Mouse (Mus musculus) intestine, embryonic 14.5 days (tissue): ENCODE results near the gene Traf3. TPM values are rescaled to one million over a fixed set of nuclear protein-coding genes. Genes with fewer than 3 reads are reported as not detected.

ENCODE experiments used
- ATAC-seq: fragments of 200-750 bp; cut with Nextera tagmentation; replicated peaks from 2 replicates; pipeline ENCODE4 v1.8.0; 2017; ENCODE audit warnings: low read depth, moderate number of reproducible peaks, moderate TSS enrichment, moderate library complexity; ENCODE audit not compliant: low FRiP score, low TSS enrichment
- DNase-seq: peaks from one replicate; pipeline ENCODE4 v3.0.0-alpha.2; 2018; ENCODE audit warnings: low spot score
- H3K27ac ChIP-seq: fragments of 300-500 bp; sonication (generic); 2 replicates; pipeline ENCODE4 v1.5.1; 2014; ENCODE audit warnings: low read depth, mild to moderate bottlenecking, control low read depth
- H3K27me3 ChIP-seq: fragments of 300-500 bp; sonication (generic); replicated peaks from 2 replicates; pipeline ENCODE4 v1.6.1; 2014; ENCODE audit warnings: low read length, control low read depth; ENCODE audit not compliant: control insufficient read depth, insufficient read depth
- H3K36me3 ChIP-seq: fragments of 300-500 bp; sonication (generic); 2 replicates; pipeline ENCODE4 v1.6.1; 2014; ENCODE audit warnings: low read length, control low read depth; ENCODE audit not compliant: control insufficient read depth, insufficient read depth
- H3K4me1 ChIP-seq: fragments of 300-500 bp; sonication (generic); replicated peaks from 2 replicates; pipeline ENCODE4 v1.6.1; 2014; ENCODE audit warnings: low read length, control low read depth, mixed read lengths; ENCODE audit not compliant: control insufficient read depth, insufficient read depth
- H3K4me2 ChIP-seq: fragments of 300-500 bp; sonication (generic); 2 replicates; pipeline ENCODE4 v1.6.1; 2014; ENCODE audit warnings: low read length
- H3K4me3 ChIP-seq: fragments of 300-500 bp; sonication (generic); 2 replicates; pipeline ENCODE4 v1.5.1; 2014; ENCODE audit warnings: low read depth, low read length, control low read depth, mixed read lengths
- H3K9ac ChIP-seq: fragments of 300-500 bp; sonication (generic); 2 replicates; pipeline ENCODE4 v1.6.1; 2014; ENCODE audit warnings: mild to moderate bottlenecking, low read length
- H3K9me3 ChIP-seq: fragments of 300-500 bp; sonication (generic); 2 replicates; pipeline ENCODE4 v1.6.1; 2016; ENCODE audit warnings: low read length, control low read depth; ENCODE audit not compliant: control insufficient read depth
- WGBS: fragments of 180-500 bp; shearing (Covaris S2); extraction: QIAGEN DNeasy Blood & Tissue Kit; methylation state at CpG from one replicate; pipeline ENCODE4 v1.1.7; 2014; 5-methylcytosine and 5-hydroxymethylcytosine counted together
- polyA plus RNA-seq: library from polyadenylated mRNA; unstranded; fragments of >200 nt; fragmentation: Nextera tagmentation; extraction: Ambion mirVana; gene quantifications from 2 replicates; pipeline ENCODE4 v1.2.1, GENCODE M21; 2014

Traf3 gene
- polyA plus RNA-seq, 1 experiment from 2014 or later, result 9.1 TPM

DNA sequence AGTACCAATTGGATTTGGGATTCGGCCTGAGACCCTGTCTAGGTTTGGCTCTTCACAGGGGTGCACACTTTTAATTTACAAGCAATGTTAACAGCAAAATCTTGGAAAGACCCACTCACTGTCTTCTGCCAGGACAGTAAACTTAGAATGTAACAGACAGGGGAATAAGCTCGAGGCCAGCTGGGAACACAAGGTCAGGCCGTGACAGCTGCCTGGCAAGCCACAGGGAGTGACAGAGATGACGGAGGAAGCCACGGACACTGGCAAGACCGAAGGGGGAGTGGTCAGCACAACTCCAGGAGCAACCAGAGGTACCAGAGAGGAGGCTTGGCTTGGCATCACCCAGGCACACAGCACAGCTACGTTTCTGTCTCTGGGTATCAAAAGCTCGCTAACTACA is 140.7 kb downstream of the Traf3 start:
- 93% methylated on average over 8 of the region's 8 CpGs for WGBS
- no peak overlapping the region for H3K9ac ChIP-seq
- no peaks in the 10 kb centered on the region for H3K27me3 ChIP-seq
- H3K4me3 ChIP-seq, result no peak overlapping the region
- H3K4me1 ChIP-seq, result no peaks in the 10 kb centered on the region
- ATAC-seq (no peak), DNase-seq (no peak)
- no peaks in the 10 kb centered on the region for H3K9me3 ChIP-seq
- peaks cover 98% of the 10 kb centered on the region for H3K36me3 ChIP-seq
- H3K27ac ChIP-seq, result no peak overlapping the region
- H3K4me2 ChIP-seq, result no peak overlapping the region

DNA sequence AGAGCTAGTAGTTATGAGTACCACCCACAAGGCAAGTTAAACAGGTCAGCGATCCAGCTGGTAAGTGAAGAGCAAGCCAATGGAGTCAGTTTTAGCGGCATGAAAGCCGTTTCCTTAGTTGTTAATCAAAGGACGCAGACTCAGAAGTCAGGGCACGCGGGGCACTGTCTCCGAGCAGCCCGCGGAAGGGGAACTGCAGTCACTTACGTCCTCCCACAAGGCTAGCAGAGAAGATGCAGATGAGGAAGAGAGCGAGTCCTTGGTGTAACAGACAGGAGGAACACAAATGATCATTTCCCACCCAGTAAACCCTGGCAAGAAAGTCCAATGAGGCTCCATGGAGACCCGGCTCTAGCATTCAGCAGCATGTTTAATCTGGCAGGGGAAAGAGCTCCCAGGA is 143.1 kb downstream of the Traf3 start:
- Histone ChIP-seq H3K9me3 (no peaks in the 10 kb centered on the region), H3K36me3 (peaks cover 98% of the 10 kb centered on the region), H3K4me1 (no peaks in the 10 kb centered on the region), H3K9ac (no peak overlapping the region), H3K27me3 (no peaks in the 10 kb centered on the region), H3K4me3 (no peak overlapping the region), H3K27ac (no peak overlapping the region), H3K4me2 (no peak overlapping the region)
- ATAC-seq, result no peak
- no peak for DNase-seq
- 80% methylated on average over 12 of the region's 12 CpGs for WGBS

DNA sequence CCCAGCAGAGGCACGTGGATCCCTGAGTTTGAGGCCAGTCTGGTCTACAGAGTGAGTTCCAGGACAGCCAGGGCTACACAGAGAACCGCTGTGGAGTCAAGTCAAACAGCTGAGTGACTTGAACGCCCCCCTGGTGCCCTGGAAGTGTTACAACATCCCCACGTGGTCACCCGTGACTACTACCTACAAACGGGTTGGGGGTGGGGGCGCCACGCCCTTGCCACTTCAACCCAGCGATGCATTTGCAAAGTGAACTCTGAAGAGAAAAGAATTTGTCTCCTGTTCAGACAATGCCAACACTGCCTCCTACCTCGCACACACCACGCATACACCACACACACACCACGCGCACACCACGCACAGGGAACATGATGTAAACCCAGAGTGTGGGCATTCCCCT is 143.8 kb downstream of the Traf3 start:
- Histone ChIP-seq H3K9me3 (no peaks in the 10 kb centered on the region), H3K4me1 (no peaks in the 10 kb centered on the region), H3K36me3 (peaks cover 98% of the 10 kb centered on the region), H3K27ac (no peak overlapping the region), H3K9ac (no peak overlapping the region), H3K27me3 (no peaks in the 10 kb centered on the region), H3K4me2 (no peak overlapping the region), H3K4me3 (no peak overlapping the region)
- 79% methylated on average over 14 of the region's 14 CpGs for WGBS
- DNase-seq (no peak), ATAC-seq (no peak)

GRCm38 (mm10) chr12:111311775-111312174 is 145.6 kb downstream of the Traf3 start:
- Histone ChIP-seq H3K4me2 (no peak overlapping the region), H3K4me3 (no peak overlapping the region), H3K36me3 (peaks cover 96% of the 10 kb centered on the region), H3K27me3 (no peaks in the 10 kb centered on the region), H3K9me3 (no peaks in the 10 kb centered on the region), H3K9ac (no peak overlapping the region), H3K4me1 (no peaks in the 10 kb centered on the region), H3K27ac (no peak overlapping the region)
- ATAC-seq (no peak), DNase-seq (no peak)
- WGBS, result 90% methylated on average over 10 of the region's 10 CpGs

GRCm38 (mm10) chr12:111314273-111314672 is 148.1 kb downstream of the Traf3 start:
- 93% methylated on average over 7 of the region's 7 CpGs for WGBS

More at GRCm38 (mm10) chr12:111314273-111314672, 148.1 kb downstream of the Traf3 start:
- H3K27ac ChIP-seq, result no peak overlapping the region
- H3K4me2 ChIP-seq, result no peak overlapping the region
- H3K9ac ChIP-seq, result no peak overlapping the region
- no peaks in the 10 kb centered on the region for H3K4me1 ChIP-seq
- DNase-seq (no peak), ATAC-seq (no peak)
- no peak overlapping the region for H3K4me3 ChIP-seq
- H3K27me3 ChIP-seq, result no peaks in the 10 kb centered on the region
- peaks cover 98% of the 10 kb centered on the region for H3K36me3 ChIP-seq
- H3K9me3 ChIP-seq, result no peaks in the 10 kb centered on the region

Other genes starting within 250 kb of the Traf3 start
- 13.2 and 17.8 TPM in 2 replicates for gene Ankrd9, start 187.3 kb upstream of the Traf3 start, polyA plus RNA-seq
- 15.9 and 16.7 TPM in 2 replicates for gene Rcor1, start 127.0 kb upstream of the Traf3 start, polyA plus RNA-seq
- not detected in 2 replicates for gene 4930595D18Rik, start 18.1 kb downstream of the Traf3 start, polyA plus RNA-seq
- 17.2 and 23.7 TPM in 2 replicates for gene Amn, start 104.7 kb downstream of the Traf3 start, polyA plus RNA-seq
- 48.2 and 49.0 TPM in 2 replicates for gene Cdc42bpb, start 211.3 kb downstream of the Traf3 start, polyA plus RNA-seq
- 1.3 and 2.9 TPM in 2 replicates for gene Lbhd2, start 240.4 kb downstream of the Traf3 start, polyA plus RNA-seq